Mouse (Mus musculus): Measurements from ENCODE around the gene Lhfp.

DNA sequence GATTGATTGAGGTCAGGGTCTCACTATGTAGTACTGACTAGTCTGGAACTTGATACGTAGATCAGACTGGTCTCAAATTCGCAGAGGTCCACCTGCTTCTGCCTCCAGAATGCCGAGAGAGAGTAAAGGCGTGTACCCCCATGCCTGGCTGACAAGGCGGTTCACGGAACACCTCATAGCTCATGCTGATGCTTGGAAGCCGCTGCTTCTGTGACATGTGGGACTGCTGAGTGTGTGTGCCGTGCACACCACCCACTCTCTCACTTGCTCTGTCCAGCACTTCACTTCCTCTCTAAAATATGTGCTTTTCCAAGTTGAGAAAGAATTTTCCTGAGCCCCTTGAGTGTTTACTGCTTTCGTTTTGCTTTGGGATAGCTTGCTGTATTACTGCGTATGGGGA is 15.1 kb downstream of the Lhfp start:
- no peak for TF ChIP-seq CTCF (IDR thresholded peaks at IDR 0.05; ENCODE audit: low read depth, low read length)
- TF ChIP-seq GATA1 (IDR thresholded peaks at IDR 0.05; ENCODE audit: borderline replicate concordance, low read length), result no peak
- no peak for TF ChIP-seq TAL1 (conservative IDR thresholded peaks at IDR 0.05; ENCODE audit: low read depth, low read length)
- TF ChIP-seq POLR2AphosphoS5 (IDR thresholded peaks at IDR 0.05; ENCODE audit: insufficient replicate concordance, low read depth, low read length), result no peak
- TF ChIP-seq GATA2 (IDR thresholded peaks at IDR 0.05; ENCODE audit: borderline replicate concordance, low read depth, low read length), result no peak

Measured in G1E (cell line).